Mouse (Mus musculus) adrenal gland, postnatal 10 days (tissue): ENCODE measurements around the gene Imp3. TPM values are rescaled to one million over a fixed set of nuclear protein-coding genes. Genes with fewer than 3 reads are reported as not detected.

Experiments used
- DNase-seq: peaks from one replicate; pipeline ENCODE4 v3.0.0; 2021; ENCODE audit warnings: mixed read lengths
- total RNA-seq, 2 experiments: library from RNA; stranded (reverse); gene quantifications; 2 replicates each; pipeline ENCODE4 v1.2.3; 2021

The Imp3 gene
- total RNA-seq, 2 experiments from 2014 or later, result 84.4 to 87.6 TPM

GRCm38 (mm10) chr9:56970158-56970557, 32.9 kb downstream of the Imp3 start:
- DNase-seq, result no peak

- no peak for DNase-seq
Measured at GRCm38 (mm10) chr9:56973960-56974524, 36.8 kb downstream of the Imp3 start.

- no peak for DNase-seq
Measured at GRCm38 (mm10) chr9:56975199-56975598, 37.9 kb downstream of the Imp3 start.

DNA sequence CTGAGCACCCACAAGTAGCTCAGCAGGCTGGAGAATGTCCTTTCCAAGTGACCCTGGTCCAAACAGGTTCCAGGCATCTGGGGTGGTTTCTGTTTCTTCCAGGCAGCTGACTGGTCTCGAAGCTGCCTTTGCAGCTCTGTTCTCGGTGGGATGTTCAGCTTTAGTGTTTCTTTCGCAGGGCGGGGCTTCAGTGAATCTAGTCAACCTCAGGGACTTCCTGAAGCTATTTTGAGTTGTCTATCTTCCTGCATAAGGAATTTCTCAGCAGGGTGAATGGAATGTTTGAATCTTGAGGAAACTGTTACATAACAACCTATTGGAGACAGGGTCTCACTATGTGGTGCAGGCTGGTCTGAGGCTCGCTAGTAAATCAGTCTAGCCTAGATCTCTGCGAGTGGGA, 42.9 kb downstream of the Imp3 start:
- DNase-seq, result no peak

DNA sequence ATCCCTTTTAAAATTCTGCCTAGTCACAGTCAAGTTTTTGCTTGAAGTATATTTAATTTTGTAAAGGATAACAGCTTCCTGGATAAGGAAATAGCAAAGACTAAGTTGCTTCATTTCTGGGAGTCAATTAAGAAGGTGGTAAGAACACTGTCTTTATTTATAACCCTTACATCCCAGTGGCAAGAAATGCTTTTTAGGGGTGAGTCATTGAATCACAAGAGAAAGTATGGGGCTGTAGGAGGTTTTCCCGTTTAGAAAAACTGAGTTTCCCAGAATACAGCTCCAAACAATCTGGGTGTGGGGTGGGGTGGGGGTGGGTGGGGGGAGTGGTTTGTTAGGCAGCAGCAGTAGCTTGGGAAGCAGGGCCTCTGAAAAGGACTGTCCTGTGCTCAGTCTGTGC, 44.2 kb downstream of the Imp3 start:
- no peak for DNase-seq

Other genes starting within 250 kb of the Imp3 start
- gene Lingo1, start 141.0 kb upstream of the Imp3 start, total RNA-seq, result 1 to 10 TPM; 2.6 to 5.1 TPM
- gene Odf3l1, start 72.8 kb upstream of the Imp3 start, total RNA-seq, result 1 to 10 TPM; 2.0 to 3.2 TPM
- 10 to 100 TPM; 14.8 to 20.7 TPM for gene Cspg4, start 72.4 kb upstream of the Imp3 start, total RNA-seq
- 10 to 100 TPM; 16.6 to 19.5 TPM for gene Snx33, start 9.1 kb upstream of the Imp3 start, total RNA-seq
- gene Snupn, start 13.4 kb downstream of the Imp3 start, total RNA-seq, result 10 to 100 TPM in 1 of 2 experiments, 1 to 10 TPM in 1; 9.7 to 11.4 TPM
- 10 to 100 TPM; 39.3 to 41.1 TPM for gene Ptpn9, start 57.4 kb downstream of the Imp3 start, total RNA-seq
- gene Sin3a, start 134.6 kb downstream of the Imp3 start, total RNA-seq, result 10 to 100 TPM; 53.0 to 59.1 TPM
- 100 to 1,000 TPM in 1 of 2 experiments, 10 to 100 TPM in 1; 84.2 to 121 TPM for gene Man2c1, start 193.2 kb downstream of the Imp3 start, total RNA-seq
- 10 to 100 TPM; 11.4 to 13.1 TPM for gene Neil1, start 210.8 kb downstream of the Imp3 start, total RNA-seq
- gene Commd4, start 220.9 kb downstream of the Imp3 start, total RNA-seq, result 10 to 100 TPM; 48.8 to 57.6 TPM